Mouse (Mus musculus) naive thymus-derived CD4-positive, alpha-beta T cell, adult 5 months (primary cell): ENCODE data around the gene Vmn1r82. TPM values are rescaled to one million over a fixed set of nuclear protein-coding genes. Genes with fewer than 3 reads are reported as not detected.

Experiments used
- polyA plus RNA-seq: library from polyadenylated mRNA; unstranded; fragments of 100-300 nt; shearing (Covaris generic); gene quantifications from one replicate; pipeline ENCODE4 v1.2.1, GENCODE M21; 2017

Gene Vmn1r82
- not detected for polyA plus RNA-seq

DNA sequence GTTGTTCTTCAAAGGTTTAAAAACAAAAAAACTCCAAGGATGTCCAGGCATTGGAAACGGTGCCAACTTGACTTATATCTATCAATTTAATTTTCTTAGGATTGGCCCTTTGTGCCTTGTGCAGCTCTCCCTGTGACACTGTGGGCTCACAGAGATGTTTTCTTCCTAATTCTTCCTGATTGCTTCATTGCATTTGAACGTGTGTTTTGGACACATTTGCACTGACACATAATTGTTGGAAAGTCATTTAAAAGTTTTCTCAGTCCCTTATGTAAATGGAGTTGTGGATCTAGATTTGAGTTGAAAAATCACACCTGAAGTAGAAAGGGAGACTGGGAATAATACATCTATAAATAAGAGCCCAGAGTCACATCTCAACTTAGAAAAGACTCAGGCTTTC lies at the start of gene Vmn1r82:
Gene Vmn1r82, plus strand, starts transcription at position 301 of the 400 bp plus-strand sequence.

DNA sequence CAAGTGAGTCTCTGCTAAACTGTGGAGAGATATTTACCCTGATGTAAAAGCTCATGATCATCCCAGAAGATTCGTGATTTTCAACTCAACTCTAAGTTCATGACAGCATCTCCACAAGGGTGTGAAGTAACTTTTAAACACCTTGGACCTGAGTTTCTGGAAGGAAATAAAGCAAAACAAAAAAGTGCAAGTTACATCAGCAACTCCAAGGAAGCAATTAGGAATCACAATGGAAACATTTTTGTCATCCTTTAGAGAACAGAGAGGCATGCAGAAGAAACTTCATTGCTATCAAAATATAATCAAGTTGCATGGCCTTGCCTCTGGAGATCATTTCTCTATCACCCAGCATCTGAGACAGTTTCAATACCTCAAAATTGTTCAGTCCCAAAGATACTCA lies 32.1 kb upstream of the Vmn1r82 start, which contains the start of gene Vmn1r81:
Gene Vmn1r81, minus strand, starts transcription at position 101 of the 400 bp plus-strand sequence.

DNA sequence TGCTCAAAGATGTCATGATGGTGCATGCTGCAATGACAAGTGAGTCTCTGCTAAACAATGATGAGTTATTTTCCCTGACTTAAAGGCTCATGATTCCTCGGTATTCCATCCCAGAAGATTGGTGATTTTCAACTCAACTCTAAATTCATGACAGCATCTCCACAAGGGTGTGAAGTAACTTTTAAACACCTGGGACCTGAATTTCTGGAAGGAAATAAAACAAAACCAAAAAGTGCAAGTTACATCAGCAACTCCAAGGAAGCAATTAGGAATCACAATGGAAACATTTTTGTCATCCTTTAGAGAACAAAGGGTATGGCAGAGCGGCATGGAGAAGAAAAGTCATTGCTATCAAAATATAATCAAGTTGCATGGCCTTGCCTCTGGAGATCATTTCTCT lies 29.2 kb downstream of the Vmn1r82 start, which contains the start of gene Vmn1r83:
Gene Vmn1r83, minus strand, starts transcription at position 101 of the 400 bp plus-strand sequence.

Other genes starting within 250 kb of the Vmn1r82 start
- 0.37 TPM for gene Vmn1r78, start 150.2 kb upstream of the Vmn1r82 start, polyA plus RNA-seq
- gene Vmn1r79, start 129.2 kb upstream of the Vmn1r82 start, polyA plus RNA-seq: not detected
- gene Vmn1r80, start 111.1 kb upstream of the Vmn1r82 start, polyA plus RNA-seq: 0.05 TPM
- 0.14 TPM for gene Vmn1r81, start 32.2 kb upstream of the Vmn1r82 start, polyA plus RNA-seq
- not detected for gene Vmn1r83, start 29.1 kb downstream of the Vmn1r82 start, polyA plus RNA-seq
- gene Vmn1r84, start 68.8 kb downstream of the Vmn1r82 start, polyA plus RNA-seq: not detected
- gene Zfp551, start 122.3 kb downstream of the Vmn1r82 start, polyA plus RNA-seq: 1.8 TPM
- 4.4 TPM for gene Zfp606, start 177.9 kb downstream of the Vmn1r82 start, polyA plus RNA-seq
- not detected for gene 2900092C05Rik, start 212.1 kb downstream of the Vmn1r82 start, polyA plus RNA-seq